Mouse (Mus musculus) c-Kit-positive CD71-negative TER-119-negative erythroid progenitor cells, embryonic 14.5 days (primary cell): Measurements from ENCODE around the gene Sema4d.

Source experiments
- DNase-seq: peaks from one replicate; pipeline ENCODE4 v3.0.0-alpha.2; 2013; ENCODE audit warnings: low read depth

Gene Sema4d

GRCm38 (mm10) chr13:51753802-51754444 lies 39.6 kb downstream of the Sema4d start:
- DNase-seq, result no peak

- no peak for DNase-seq
Measured at GRCm38 (mm10) chr13:51753168-51753465, 40.4 kb downstream of the Sema4d start.

- no peak for DNase-seq
Measured at GRCm38 (mm10) chr13:51752346-51753167, 41.0 kb downstream of the Sema4d start.

GRCm38 (mm10) chr13:51749578-51750345 lies 43.8 kb downstream of the Sema4d start:
- DNase-seq, result no peak

GRCm38 (mm10) chr13:51748009-51748552 lies 45.5 kb downstream of the Sema4d start:
- peak; percentile 53 for DNase-seq

- no peak for DNase-seq
Measured at GRCm38 (mm10) chr13:51747069-51747468, 46.5 kb downstream of the Sema4d start.

- no peak for DNase-seq
Measured at GRCm38 (mm10) chr13:51745862-51746261, 47.7 kb downstream of the Sema4d start.

GRCm38 (mm10) chr13:51743855-51744254 lies 49.7 kb downstream of the Sema4d start:
- DNase-seq, result no peak

- no peak for DNase-seq
Measured at GRCm38 (mm10) chr13:51742551-51743052, 50.9 kb downstream of the Sema4d start.

- no peak for DNase-seq
Measured at GRCm38 (mm10) chr13:51740776-51741175, 52.8 kb downstream of the Sema4d start.

- no peak for DNase-seq
Measured at GRCm38 (mm10) chr13:51739713-51740112, 53.8 kb downstream of the Sema4d start.

- DNase-seq, result no peak
Measured at GRCm38 (mm10) chr13:51738531-51739117, 54.9 kb downstream of the Sema4d start.

GRCm38 (mm10) chr13:51737949-51738513 lies 55.5 kb downstream of the Sema4d start:
- peak; percentile 66 for DNase-seq

GRCm38 (mm10) chr13:51737033-51737948 lies 56.3 kb downstream of the Sema4d start:
- no peak for DNase-seq

GRCm38 (mm10) chr13:51736007-51736911 lies 57.3 kb downstream of the Sema4d start:
- peak; percentile 40 for DNase-seq

- DNase-seq, result peak; percentile 53
Measured at GRCm38 (mm10) chr13:51734556-51734955, 59.0 kb downstream of the Sema4d start.

- no peak for DNase-seq
Measured at GRCm38 (mm10) chr13:51732097-51732664, 61.4 kb downstream of the Sema4d start.

- no peak for DNase-seq
Measured at GRCm38 (mm10) chr13:51731474-51731873, 62.1 kb downstream of the Sema4d start.

- no peak for DNase-seq
Measured at GRCm38 (mm10) chr13:51729887-51730361, 63.6 kb downstream of the Sema4d start.
